8 mouse cellular contexts compared by ENCODE assay signal in genomic region chr19:29100261-29100660, GRCm38 (mm10). TPM values are rescaled to one million over a fixed set of nuclear protein-coding genes. Genes with fewer than 3 reads are reported as not detected.
DNase-seq lines count a peak whose midpoint lies in the region; ATAC-seq and TF ChIP-seq lines count a peak whose summit lies in the region.

No protein-coding gene starts in this region.

- no peaks in the 10 kb centered on the region for H3K9me3 ChIP-seq in G1E (replicated peaks)
- H3K9me3 ChIP-seq in heart, embryonic 16.5 days (replicated peaks; ENCODE audit: control insufficient read depth, low read length), result no peaks in the 10 kb centered on the region
- H3K9me3 ChIP-seq in midbrain, embryonic 10.5 days (replicated peaks), result no peaks in the 10 kb centered on the region

- intact Hi-C loops in heart, adult 2 months (cut with DNase I), result loop anchor here (1.0 to 5.0 kb wide), 3 partner anchors 33 to 152 kb away; partner anchors contain the start of genes Cdc37l1 and Jak2
- intact Hi-C loops in heart, postnatal 10 days (cut with DNase I), result loop anchor here (2.0 kb wide), 1 partner anchor 153 kb away; no protein-coding TSS in a partner anchor

- no peaks in the 10 kb centered on the region for H3K27me3 ChIP-seq in heart, adult 2 months (ENCODE audit: control insufficient read depth, insufficient read depth, low read length)
- H3K27me3 ChIP-seq in G1E (ENCODE audit: insufficient read depth, low read length), result no peaks in the 10 kb centered on the region
- H3K27me3 ChIP-seq in heart, embryonic 16.5 days (ENCODE audit: control insufficient read depth, insufficient read depth, low read length), result no peaks in the 10 kb centered on the region
- H3K27me3 ChIP-seq in midbrain, embryonic 10.5 days (ENCODE audit: low read depth, poor library complexity, severe bottlenecking), result peaks cover 10% of the 10 kb centered on the region; the same call in 1 of the 2 replicates

- no peak for TF ChIP-seq CTCF in heart, adult 2 months (IDR thresholded peaks at IDR 0.05)
- no peak for TF ChIP-seq CTCF in G1E (IDR thresholded peaks at IDR 0.05; ENCODE audit: low read depth, low read length)

- H3K79me2 ChIP-seq in heart, adult 2 months (replicated peaks; ENCODE audit: control insufficient read depth, insufficient read depth, low read length), result no peaks in the 10 kb centered on the region

- TF ChIP-seq POLR2A in heart, adult 2 months (IDR thresholded peaks at IDR 0.05; ENCODE audit: insufficient read depth, low read depth, low read length), result no peak

- 29% methylated on average over 8 of the region's 8 CpGs for WGBS in heart, adult 2 months
- 22% methylated on average over 8 of the region's 8 CpGs for WGBS in heart, embryonic 16.5 days
- 34% methylated on average over 8 of the region's 8 CpGs for WGBS in midbrain, embryonic 10.5 days

- H3K9ac ChIP-seq in heart, adult 2 months (ENCODE audit: low read depth, low read length), result peak overlapping the region; percentile 92; the same call in 1 of the 2 replicates
- H3K9ac ChIP-seq in heart, embryonic 16.5 days (ENCODE audit: low read length), result peak overlapping the region; percentile 76

- no peak for ATAC-seq in G1E (ENCODE audit: extremely low read depth, insufficient number of reproducible peaks, low FRiP score, poor library complexity, severe bottlenecking)
- ATAC-seq in heart, embryonic 16.5 days (replicated peaks; ENCODE audit: extremely low read depth, insufficient read depth, low FRiP score), result no peak

- peak overlapping the region; percentile 80 for H3K4me2 ChIP-seq in heart, embryonic 16.5 days (ENCODE audit: low read depth, low read length)

- no peaks in the 10 kb centered on the region for H3K36me3 ChIP-seq in heart, adult 2 months (ENCODE audit: control insufficient read depth, insufficient read depth, low read length)
- peaks cover 14% of the 10 kb centered on the region for H3K36me3 ChIP-seq in G1E (replicated peaks)
- H3K36me3 ChIP-seq in heart, embryonic 16.5 days (ENCODE audit: control insufficient read depth, insufficient read depth), result no peaks in the 10 kb centered on the region
- no peaks in the 10 kb centered on the region; the same call in 1 of the 2 replicates for H3K36me3 ChIP-seq in midbrain, embryonic 10.5 days

- TF ChIP-seq EP300 in heart, adult 2 months (IDR thresholded peaks at IDR 0.05; ENCODE audit: insufficient read depth, low read depth, low read length), result no peak

- H3K4me3 ChIP-seq in heart, adult 2 months, result peak overlapping the region; percentile 98
- H3K4me3 ChIP-seq in G1E (ENCODE audit: low read depth, low read length), result peak overlapping the region; percentile 100
- H3K4me3 ChIP-seq in heart, embryonic 16.5 days (ENCODE audit: low read length), result peak overlapping the region; percentile 95
- peak overlapping the region; percentile 69 for H3K4me3 ChIP-seq in midbrain, embryonic 10.5 days

- no peak overlapping the region; the same call in 1 of the 2 replicates for H3K27ac ChIP-seq in heart, adult 2 months
- peak overlapping the region; percentile 53 for H3K27ac ChIP-seq in heart, embryonic 16.5 days (ENCODE audit: low read length)
- peak overlapping the region; percentile 90 for H3K27ac ChIP-seq in midbrain, embryonic 10.5 days (replicated peaks)

- peaks cover 2% of the 10 kb centered on the region for H3K4me1 ChIP-seq in heart, adult 2 months (ENCODE audit: control insufficient read depth, insufficient read depth, low read length)
- H3K4me1 ChIP-seq in G1E (ENCODE audit: insufficient read depth, low read depth, low read length), result peaks cover 36% of the 10 kb centered on the region
- H3K4me1 ChIP-seq in heart, embryonic 16.5 days (ENCODE audit: control insufficient read depth, insufficient read depth, low read length), result peaks cover 11% of the 10 kb centered on the region; the same call in 1 of the 2 replicates
- H3K4me1 ChIP-seq in midbrain, embryonic 10.5 days, result peaks cover 23% of the 10 kb centered on the region

- DNase-seq in heart, adult 2 months, result no peak
- no peak for DNase-seq in heart, postnatal 10 days
- no peak for DNase-seq in G1E (ENCODE audit: low spot score)
- DNase-seq in midbrain, embryonic 10.5 days (ENCODE audit: low spot score), result no peak
- DNase-seq in thymus, postnatal 4 days, result no peak
- DNase-seq in urinary bladder, adult 18-20 months (ENCODE audit: low spot score in 2 of 2), result no peak
- no peak for DNase-seq in right cerebral cortex, postnatal 36 days (ENCODE audit: low spot score in 2 of 2)

RNA-seq across cellular contexts. Expression of gene Rcl1, which starts 0.9 kb away (rescaled TPM):
- 1 to 10 TPM; 5.0 to 6.2 TPM for total RNA-seq in heart, adult 2 months (2021)
- polyA plus RNA-seq in heart, adult 2 months (2012; rRNA removed), result 5.3 and 5.6 TPM in 2 replicates
- total RNA-seq in heart, postnatal 10 days (2021), result 1 to 10 TPM; 6.5 to 8.2 TPM
- 22.7 and 32.8 TPM in 2 replicates for total RNA-seq in G1E (2014; fragmentation: Nextera tagmentation)
- total RNA-seq in G1E (2017), result 47.1 and 49.5 TPM in 2 replicates
- polyA plus RNA-seq in G1E (2012), result 52.4 and 57.4 TPM in 2 replicates
- 19.9 and 25.4 TPM in 2 replicates for polyA plus RNA-seq in heart, embryonic 16.5 days (2015; fragmentation: Nextera tagmentation; extraction: Ambion mirVana)
- 65.3 and 83.0 TPM in 2 replicates for polyA plus RNA-seq in midbrain, embryonic 10.5 days (2016; fragmentation: Nextera tagmentation; extraction: Ambion mirVana)

RNA-seq across cellular contexts. Expression of gene Ak3, which starts 52.5 kb away (rescaled TPM):
- 100 to 1,000 TPM in 1 of 2 experiments, 10 to 100 TPM in 1; 85.8 to 101 TPM for total RNA-seq in heart, adult 2 months (2021)
- polyA plus RNA-seq in heart, adult 2 months (2012; rRNA removed), result 70.1 and 94.1 TPM in 2 replicates
- 10 to 100 TPM; 82.7 to 83.3 TPM for total RNA-seq in heart, postnatal 10 days (2021)
- total RNA-seq in G1E (2014; fragmentation: Nextera tagmentation), result 158 and 165 TPM in 2 replicates
- 68.5 and 77.6 TPM in 2 replicates for total RNA-seq in G1E (2017)
- 27.2 and 37.6 TPM in 2 replicates for polyA plus RNA-seq in G1E (2012)
- 98.6 and 99.3 TPM in 2 replicates for polyA plus RNA-seq in heart, embryonic 16.5 days (2015; fragmentation: Nextera tagmentation; extraction: Ambion mirVana)
- polyA plus RNA-seq in midbrain, embryonic 10.5 days (2016; fragmentation: Nextera tagmentation; extraction: Ambion mirVana), result 90.1 and 102 TPM in 2 replicates
